ENCODE assay signal across 8 mouse cellular contexts in genomic region chr3:95668026-95668425, GRCm38 (mm10). TPM values are rescaled to one million over a fixed set of nuclear protein-coding genes. Genes with fewer than 3 reads are reported as not detected.
A peak's percentile ranks its signal among the peaks of the same experiment; 100 is the strongest.
DNase-seq lines count a peak whose midpoint lies in the region; ATAC-seq and TF ChIP-seq lines count a peak whose summit lies in the region.

No protein-coding gene starts in this region.

- TF ChIP-seq EP300 in heart, postnatal 0 days (IDR thresholded peaks at IDR 0.05; ENCODE audit: low read depth): peak; percentile 61; the same call in 1 of the 2 replicates

- no peaks in the 10 kb centered on the region for H3K27me3 ChIP-seq in heart, postnatal 0 days (ENCODE audit: control insufficient read depth, insufficient read depth, low read length)

- 5% methylated on average over 7 of the region's 7 CpGs for WGBS in heart, postnatal 0 days

- peaks cover 69% of the 10 kb centered on the region for H3K4me1 ChIP-seq in heart, postnatal 0 days (ENCODE audit: control insufficient read depth, insufficient read depth)

- peak overlapping the region; percentile 48 for H3K9ac ChIP-seq in heart, postnatal 0 days (replicated peaks; ENCODE audit: low read depth, low read length)

- DNase-seq in CD4-positive, CD25-positive, alpha-beta regulatory T cell, adult 2 months (ENCODE audit: low read depth, low spot score): peak; percentile 37
- DNase-seq in 3134 (ENCODE audit: extremely low read depth, insufficient read length, low spot score): peak; percentile 74
- DNase-seq in embryo, embryonic 11 days: peak; percentile 62
- peak; percentile 93 for DNase-seq in heart, postnatal 0 days (ENCODE audit: low spot score)
- peak; percentile 70 to 92 for DNase-seq in kidney, postnatal 25 days
- DNase-seq in mesoderm, embryonic 11.5 days (ENCODE audit: low read depth, low spot score): peak; percentile 64
- no peak for DNase-seq in spleen, postnatal 36 days (ENCODE audit: low spot score in 2 of 2)

- no peak for ATAC-seq in CD4-positive, CD25-positive, alpha-beta regulatory T cell, adult 4 months
- peak; percentile 81 for ATAC-seq in heart, postnatal 0 days (ENCODE audit: insufficient read depth, low read depth)

- no peak overlapping the region for H3K4me3 ChIP-seq in heart, postnatal 0 days (ENCODE audit: low read depth, low read length)

- peak overlapping the region; percentile 21; the same call in 1 of the 2 replicates for H3K4me2 ChIP-seq in heart, postnatal 0 days (ENCODE audit: low read depth, low read length)

- no peak for TF ChIP-seq CTCF in heart, postnatal 0 days (IDR thresholded peaks at IDR 0.05; ENCODE audit: low read depth)

- H3K36me3 ChIP-seq in heart, postnatal 0 days (replicated peaks; ENCODE audit: control insufficient read depth, insufficient read depth, low read length): peaks cover 34% of the 10 kb centered on the region

- no peaks in the 10 kb centered on the region for H3K9me3 ChIP-seq in heart, postnatal 0 days (replicated peaks; ENCODE audit: control insufficient read depth, low read length)

- H3K27ac ChIP-seq in heart, postnatal 0 days (ENCODE audit: low read depth): peak overlapping the region; percentile 100

RNA-seq across cellular contexts. Expression of gene Mcl1, which starts 9.4 kb away (rescaled TPM):
- 10 to 100 TPM; 61.0 to 96.6 TPM for polyA plus RNA-seq in CD4-positive, CD25-positive, alpha-beta regulatory T cell, adult 4 months (2017; shearing (Covaris generic))
- total RNA-seq in heart, postnatal 0 days (2014; rRNA removed; ENCODE audit: low replicate concordance): 213 and 278 TPM in 2 replicates
- polyA plus RNA-seq in heart, postnatal 0 days (2015; fragmentation: Nextera tagmentation; extraction: Ambion mirVana): 50.1 and 51.9 TPM in 2 replicates

RNA-seq across cellular contexts. Expression of gene Adamtsl4, which starts 19.7 kb away (rescaled TPM):
- 1 to 10 TPM; 2.3 to 5.2 TPM for polyA plus RNA-seq in CD4-positive, CD25-positive, alpha-beta regulatory T cell, adult 4 months (2017; shearing (Covaris generic))
- 20.2 and 23.8 TPM in 2 replicates for total RNA-seq in heart, postnatal 0 days (2014; rRNA removed; ENCODE audit: low replicate concordance)
- 7.5 and 11.2 TPM in 2 replicates for polyA plus RNA-seq in heart, postnatal 0 days (2015; fragmentation: Nextera tagmentation; extraction: Ambion mirVana)

RNA-seq across cellular contexts. Expression of gene Ensa, which starts 43.2 kb away (rescaled TPM):
- 10 to 100 TPM; 81.6 to 97.8 TPM for polyA plus RNA-seq in CD4-positive, CD25-positive, alpha-beta regulatory T cell, adult 4 months (2017; shearing (Covaris generic))
- total RNA-seq in heart, postnatal 0 days (2014; rRNA removed; ENCODE audit: low replicate concordance): 43.3 and 49.6 TPM in 2 replicates
- 38.5 and 40.6 TPM in 2 replicates for polyA plus RNA-seq in heart, postnatal 0 days (2015; fragmentation: Nextera tagmentation; extraction: Ambion mirVana)

Comparison
In these comparisons a context has a peak if more than half of its experiments do, and no peak if none do; other contexts are left out.
1. DNase-seq: peak in CD4-positive, CD25-positive, alpha-beta regulatory T cell, adult 2 months (single experiment), 3134 (single experiment), embryo, embryonic 11 days (single experiment), heart, postnatal 0 days (single experiment), kidney, postnatal 25 days (2 of 2) and mesoderm, embryonic 11.5 days (single experiment); none in spleen, postnatal 36 days (0 of 2).